Mouse (Mus musculus) liver, adult 2 months (tissue): ENCODE results near the gene Stx4a. TPM values are rescaled to one million over a fixed set of nuclear protein-coding genes. Genes with fewer than 3 reads are reported as not detected.

Experiments
- DNase-seq: peaks from one replicate; pipeline ENCODE4 v3.0.0-alpha.2; 2011; ENCODE audit warnings: low read depth, low spot score; ENCODE audit errors: extremely low read depth
- H3K27ac ChIP-seq: fragments of 200-500 bp; replicated peaks from 2 replicates; pipeline ENCODE4 v1.5.1; 2012; ENCODE audit warnings: low read depth, mild to moderate bottlenecking, control low read depth, inconsistent platforms, low read length; ENCODE audit not compliant: insufficient read depth
- H3K27me3 ChIP-seq: fragments of 200-500 bp; 2 replicates; pipeline ENCODE4 v1.6.1; 2012; ENCODE audit warnings: mild to moderate bottlenecking, moderate library complexity, low read length, inconsistent platforms; ENCODE audit not compliant: control insufficient read depth, insufficient read depth
- H3K36me3 ChIP-seq: fragments of 200-500 bp; 2 replicates; pipeline ENCODE4 v1.6.1; 2012; ENCODE audit warnings: low read length, inconsistent platforms; ENCODE audit not compliant: control insufficient read depth, insufficient read depth
- H3K4me1 ChIP-seq: fragments of 200-500 bp; 2 replicates; pipeline ENCODE4 v1.6.1; 2011; ENCODE audit warnings: low read length; ENCODE audit not compliant: control insufficient read depth, insufficient read depth
- H3K4me3 ChIP-seq: fragments of 200-500 bp; 2 replicates; pipeline ENCODE4 v1.5.1; 2011; ENCODE audit warnings: low read depth, mild to moderate bottlenecking, control low read depth, low read length, moderate library complexity; ENCODE audit not compliant: insufficient read depth
- H3K79me2 ChIP-seq: fragments of 200-500 bp; 2 replicates; pipeline ENCODE4 v1.6.1; 2012; ENCODE audit warnings: inconsistent platforms, mild to moderate bottlenecking, low read length, moderate library complexity; ENCODE audit not compliant: control insufficient read depth, insufficient read depth
- H3K9ac ChIP-seq: fragments of 200-500 bp; 2 replicates; pipeline ENCODE4 v1.6.1; 2012; ENCODE audit warnings: low read depth, mild to moderate bottlenecking, control low read depth, inconsistent platforms, low read length
- CTCF ChIP-seq: fragments of 200-500 bp; IDR thresholded peaks from 2 replicates; pipeline ENCODE4 v1.5.1; 2011; ENCODE audit warnings: low read depth, low read length, control low read depth
- POLR2A ChIP-seq: fragments of 200-500 bp; IDR thresholded peaks from 2 replicates; pipeline ENCODE4 v1.6.1; 2011; ENCODE audit warnings: low read length, control low read depth; ENCODE audit not compliant: insufficient read depth; ENCODE audit errors: extremely low read depth
- WGBS: fragments of 180-500 bp; shearing (Covaris S2); methylation state at CpG from one replicate; pipeline ENCODE4 v1.1.7; 2018; 5-methylcytosine and 5-hydroxymethylcytosine counted together
- polyA plus RNA-seq: library from polyadenylated mRNA; depleted of rRNA; stranded (reverse); fragments of >200 nt; gene quantifications from 2 replicates; pipeline ENCODE4 v1.2.3, GENCODE M21; 2012
- total RNA-seq: library from RNA; depleted of rRNA; stranded (reverse); fragments of >200 nt; gene quantifications from 2 replicates; pipeline ENCODE4 v1.2.3, GENCODE M21; 2014

Gene Stx4a
- total and polyA plus RNA-seq, 2 experiments, result 18.5 to 38.3 TPM

- peak; percentile 52 for DNase-seq
- TF ChIP-seq CTCF (no peak), POLR2A (no peak)
- H3K27ac ChIP-seq, result no peak overlapping the region
- H3K36me3 ChIP-seq, result peaks cover 21% of the 10 kb centered on the region
- WGBS, result 45% methylated on average over 6 of the region's 6 CpGs
- no peak overlapping the region for H3K4me3 ChIP-seq
- H3K27me3 ChIP-seq, result no peaks in the 10 kb centered on the region
- H3K79me2 ChIP-seq, result peaks cover 15% of the 10 kb centered on the region
- H3K9ac ChIP-seq, result no peak overlapping the region
- H3K4me1 ChIP-seq, result 0 out of 2 replicates have a peak, but pooled peaks cover 3% of the 10 kb centered on the region
Observed at GRCm38 (mm10) chr7:127885951-127886350, 61.9 kb downstream of the Stx4a start.

- no peaks in the 10 kb centered on the region for H3K27me3 ChIP-seq
- TF ChIP-seq POLR2A (no peak), CTCF (no peak)
- H3K79me2 ChIP-seq, result peaks cover 11% of the 10 kb centered on the region
- H3K36me3 ChIP-seq, result peaks cover 15% of the 10 kb centered on the region; the same call in 1 of the 2 replicates
- 93% methylated on average over 6 of the region's 6 CpGs for WGBS
- DNase-seq, result no peak
- H3K4me3 ChIP-seq, result no peak overlapping the region
- H3K27ac ChIP-seq, result no peak overlapping the region
- H3K9ac ChIP-seq, result no peak overlapping the region
- H3K4me1 ChIP-seq, result 0 out of 2 replicates have a peak, but pooled peaks cover 3% of the 10 kb centered on the region
Observed at GRCm38 (mm10) chr7:127886551-127886950, 62.5 kb downstream of the Stx4a start.

GRCm38 (mm10) chr7:127887191-127887590 is 63.1 kb downstream of the Stx4a start:
- H3K9ac ChIP-seq, result no peak overlapping the region
- TF ChIP-seq CTCF (no peak), POLR2A (no peak)
- H3K27ac ChIP-seq, result no peak overlapping the region
- H3K79me2 ChIP-seq, result peaks cover 8% of the 10 kb centered on the region
- peaks cover 15% of the 10 kb centered on the region; the same call in 1 of the 2 replicates for H3K36me3 ChIP-seq
- H3K27me3 ChIP-seq, result no peaks in the 10 kb centered on the region
- DNase-seq, result no peak
- WGBS, result 92% methylated on average over 8 of the region's 8 CpGs
- 0 out of 2 replicates have a peak, but pooled peaks cover 6% of the 10 kb centered on the region for H3K4me1 ChIP-seq
- H3K4me3 ChIP-seq, result no peak overlapping the region

GRCm38 (mm10) chr7:127887781-127888180 is 63.7 kb downstream of the Stx4a start:
- no peak for DNase-seq
- H3K4me1 ChIP-seq, result 0 out of 2 replicates have a peak, but pooled peaks cover 6% of the 10 kb centered on the region
- no peak overlapping the region for H3K4me3 ChIP-seq
- H3K27me3 ChIP-seq, result no peaks in the 10 kb centered on the region
- WGBS, result 82% methylated on average over 3 of the region's 3 CpGs
- TF ChIP-seq CTCF, result no peak
- TF ChIP-seq POLR2A, result no peak
- no peak overlapping the region for H3K9ac ChIP-seq
- H3K79me2 ChIP-seq, result peaks cover 5% of the 10 kb centered on the region
- no peak overlapping the region for H3K27ac ChIP-seq
- H3K36me3 ChIP-seq, result peaks cover 19% of the 10 kb centered on the region

DNA sequence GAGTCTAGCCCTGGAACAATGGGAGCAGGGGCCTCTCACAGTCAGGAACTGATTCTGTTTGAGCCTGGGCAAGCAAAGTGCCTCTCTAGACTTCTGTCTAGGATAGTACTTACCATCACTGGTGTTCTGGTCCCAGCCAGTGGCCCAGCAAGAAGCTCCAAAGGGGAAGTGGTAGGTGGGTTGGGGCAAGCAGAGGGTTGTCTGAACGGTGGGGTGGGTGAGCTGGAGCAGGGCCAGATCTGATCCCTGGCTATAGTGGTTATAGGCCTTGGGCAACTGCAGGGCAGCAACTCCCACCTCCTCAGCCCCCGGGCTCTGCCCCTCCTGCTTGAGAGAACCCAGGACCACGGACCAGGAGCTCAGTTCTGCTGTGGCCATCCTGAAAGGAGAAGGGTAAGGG is 64.7 kb downstream of the Stx4a start:
- H3K79me2 ChIP-seq, result peaks cover 1% of the 10 kb centered on the region
- DNase-seq, result no peak
- H3K4me1 ChIP-seq, result peaks cover 7% of the 10 kb centered on the region; the same call in 1 of the 2 replicates
- H3K36me3 ChIP-seq, result peaks cover 25% of the 10 kb centered on the region
- no peak overlapping the region for H3K9ac ChIP-seq
- WGBS, result 78% methylated on average over 3 of the region's 3 CpGs
- H3K27ac ChIP-seq, result no peak overlapping the region
- no peaks in the 10 kb centered on the region for H3K27me3 ChIP-seq
- H3K4me3 ChIP-seq, result no peak overlapping the region
- TF ChIP-seq CTCF, result no peak
- TF ChIP-seq POLR2A, result no peak

- Histone ChIP-seq H3K9ac (no peak within 1 kb of the TSS), H3K4me3 (no peak within 1 kb of the TSS), H3K27me3 (no peaks in the 10 kb centered on the region), H3K4me1 (peaks cover 9% of the 10 kb centered on the region; the same call in 1 of the 2 replicates), H3K27ac (no peak within 1 kb of the TSS), H3K79me2 (no peaks in the 10 kb centered on the region; the same call in 1 of the 2 replicates), H3K36me3 (peaks cover 16% of the 10 kb centered on the region)
- peak; percentile 40 for DNase-seq
- WGBS, result 32% methylated on average over 4 of the region's 4 CpGs
- TF ChIP-seq CTCF (no peak), POLR2A (no peak)
Observed at GRCm38 (mm10) chr7:127890798-127891197, 66.7 kb downstream of the Stx4a start, which contains the start of gene Prss53. Gene Prss53 (minus strand): TSS chr7:127890970.
